Mouse (Mus musculus) testis, adult 2 months (tissue): ENCODE measurements at regions not wholly inside any gene's neighbourhood (a gene's known extent, or its start where the extent isn't known, plus 50 kb on each side); places are given as distances from the start of the nearest gene placed in this dataset.
"Not testable (repeated sequence)": the region's sequence is repeated elsewhere in the genome, so short reads cannot be mapped to it uniquely, and the experiment has no call there.

Experiments used
- H3K27ac ChIP-seq: fragments of 200-500 bp; 2 replicates; pipeline ENCODE4 v1.5.1; 2012; ENCODE audit warnings: low read depth, low read length; ENCODE audit not compliant: control insufficient read depth, insufficient read depth
- H3K27me3 ChIP-seq: fragments of 200-500 bp; 2 replicates; pipeline ENCODE4 v1.6.1; 2012; ENCODE audit warnings: mild to moderate bottlenecking, low read length, moderate library complexity; ENCODE audit not compliant: control insufficient read depth, insufficient read depth
- H3K36me3 ChIP-seq: fragments of 200-500 bp; 2 replicates; pipeline ENCODE4 v1.6.1; 2012; ENCODE audit warnings: mild to moderate bottlenecking, low read length; ENCODE audit not compliant: control insufficient read depth, insufficient read depth
- H3K4me1 ChIP-seq: fragments of 200-500 bp; 2 replicates; pipeline ENCODE4 v1.6.1; 2012; ENCODE audit warnings: low read length; ENCODE audit not compliant: control insufficient read depth, insufficient read depth
- H3K4me3 ChIP-seq: fragments of 200-500 bp; 2 replicates; pipeline ENCODE4 v1.5.1; 2012; ENCODE audit warnings: low read depth, mild to moderate bottlenecking, low read length, moderate library complexity, mixed read lengths; ENCODE audit not compliant: control insufficient read depth
- CTCF ChIP-seq: fragments of 200-500 bp; IDR thresholded peaks from 2 replicates; pipeline ENCODE4 v1.5.1; 2012; ENCODE audit warnings: low read depth, mild to moderate bottlenecking, inconsistent platforms, low read length, moderate library complexity; ENCODE audit not compliant: control insufficient read depth, insufficient read depth, insufficient replicate concordance
- POLR2A ChIP-seq: fragments of 200-500 bp; IDR thresholded peaks from 2 replicates; pipeline ENCODE4 v1.6.1; 2012; ENCODE audit warnings: low read depth, mild to moderate bottlenecking, inconsistent platforms, low read length, moderate library complexity; ENCODE audit not compliant: control insufficient read depth

DNA sequence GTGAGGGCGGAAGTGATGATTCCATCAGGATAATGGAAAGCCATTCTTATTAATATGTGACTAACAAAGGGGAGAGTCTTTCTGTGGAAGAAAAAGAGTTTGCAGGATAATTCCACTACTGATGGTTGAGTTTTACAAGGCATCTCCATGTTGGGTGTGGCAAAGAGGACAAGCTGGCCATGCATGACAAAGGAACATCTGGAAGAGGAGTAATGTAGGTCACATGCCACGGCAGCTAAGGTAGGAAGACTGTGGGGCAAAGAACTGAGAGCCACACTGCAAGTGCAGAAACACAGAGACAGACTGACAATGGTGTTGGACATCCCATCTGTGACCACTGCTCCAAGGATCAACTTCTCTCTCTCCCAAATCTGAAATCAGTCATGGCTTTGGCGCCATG lies 196.4 kb upstream of the Gdi2 start:
- H3K36me3 ChIP-seq, result no peaks in the 10 kb centered on the region
- H3K27ac ChIP-seq, result no peak overlapping the region
- no peak for TF ChIP-seq POLR2A
- TF ChIP-seq CTCF, result no peak
- H3K27me3 ChIP-seq, result no peaks in the 10 kb centered on the region
- no peaks in the 10 kb centered on the region for H3K4me1 ChIP-seq
- H3K4me3 ChIP-seq, result no peak overlapping the region

DNA sequence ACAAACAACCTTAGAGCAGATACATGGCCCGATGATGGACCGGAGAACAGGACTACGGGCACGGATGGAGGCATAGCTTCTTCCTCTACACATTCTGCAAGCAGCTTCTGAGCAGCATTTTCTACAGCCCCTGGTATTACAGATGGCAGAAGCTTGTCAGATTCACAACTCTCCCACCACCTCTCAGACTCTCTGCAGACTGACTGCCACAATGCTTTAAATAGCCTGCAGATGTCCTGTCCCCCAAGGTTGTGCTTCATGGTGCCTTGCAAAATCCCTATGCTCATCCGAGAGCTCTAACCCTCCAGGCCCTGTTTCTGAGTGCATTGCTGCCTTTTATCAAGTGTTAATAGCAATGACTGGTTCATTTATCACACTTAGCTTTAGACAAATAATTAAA lies 194.3 kb upstream of the Gdi2 start:
- Histone ChIP-seq H3K4me3 (no peak overlapping the region), H3K27ac (no peak overlapping the region), H3K36me3 (no peaks in the 10 kb centered on the region), H3K4me1 (no peaks in the 10 kb centered on the region), H3K27me3 (no peaks in the 10 kb centered on the region)
- TF ChIP-seq POLR2A, result no peak

DNA sequence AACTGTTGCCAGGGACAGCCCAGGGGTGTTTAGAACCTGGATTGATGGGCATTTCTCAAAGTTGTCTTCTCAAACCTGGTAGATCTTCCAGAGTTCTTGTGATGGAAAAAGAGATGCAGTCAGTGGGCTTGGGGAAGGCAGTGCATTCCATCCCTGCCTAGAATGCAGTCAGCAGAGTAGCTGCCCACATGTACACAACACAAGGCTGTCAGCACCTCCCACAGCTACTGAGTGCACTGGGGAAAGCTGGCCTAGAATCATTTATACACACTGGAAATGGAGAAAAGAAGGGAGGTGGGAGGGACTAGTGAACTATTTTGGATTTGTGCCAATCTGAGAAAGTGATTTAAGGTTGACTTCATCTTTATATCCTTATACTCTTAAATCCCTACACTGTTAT lies 183.0 kb upstream of the Gdi2 start:
- H3K27me3 ChIP-seq, H3K4me3 ChIP-seq, H3K4me1 ChIP-seq, H3K36me3 ChIP-seq, H3K27ac ChIP-seq: not testable (repeated sequence)

DNA sequence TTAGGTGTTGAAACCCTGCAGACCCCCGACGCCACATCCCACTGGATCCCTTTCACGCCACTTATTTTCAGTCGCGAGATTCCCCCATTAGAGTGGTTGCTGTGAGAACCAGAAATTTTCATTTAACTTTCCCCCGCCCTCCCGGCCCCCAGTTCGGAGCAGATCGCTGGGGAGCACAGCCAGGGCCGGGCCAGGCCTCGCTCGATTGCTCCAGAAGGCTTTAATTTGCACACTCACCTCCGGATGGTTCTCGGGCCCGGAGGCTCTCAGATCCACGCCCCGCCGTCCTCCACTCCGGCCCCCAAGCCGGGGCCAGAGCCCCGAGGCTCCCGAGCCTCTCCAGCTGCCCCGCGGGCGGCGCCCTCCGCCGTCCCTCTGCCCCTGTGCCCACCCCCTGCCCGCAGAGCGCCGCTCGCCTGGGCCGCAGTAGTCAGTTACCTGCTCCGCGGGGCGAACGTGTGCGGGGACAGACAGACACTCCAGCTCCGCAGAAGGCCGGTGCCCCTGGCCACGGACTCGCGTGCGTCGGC lies 179.7 kb upstream of the Gdi2 start:
- Histone ChIP-seq H3K27ac (no peak overlapping the region), H3K27me3 (no peaks in the 10 kb centered on the region), H3K4me1 (peaks cover 6% of the 10 kb centered on the region), H3K4me3 (no peak overlapping the region), H3K36me3 (no peaks in the 10 kb centered on the region)
- TF ChIP-seq CTCF, result no peak
- no peak for TF ChIP-seq POLR2A

DNA sequence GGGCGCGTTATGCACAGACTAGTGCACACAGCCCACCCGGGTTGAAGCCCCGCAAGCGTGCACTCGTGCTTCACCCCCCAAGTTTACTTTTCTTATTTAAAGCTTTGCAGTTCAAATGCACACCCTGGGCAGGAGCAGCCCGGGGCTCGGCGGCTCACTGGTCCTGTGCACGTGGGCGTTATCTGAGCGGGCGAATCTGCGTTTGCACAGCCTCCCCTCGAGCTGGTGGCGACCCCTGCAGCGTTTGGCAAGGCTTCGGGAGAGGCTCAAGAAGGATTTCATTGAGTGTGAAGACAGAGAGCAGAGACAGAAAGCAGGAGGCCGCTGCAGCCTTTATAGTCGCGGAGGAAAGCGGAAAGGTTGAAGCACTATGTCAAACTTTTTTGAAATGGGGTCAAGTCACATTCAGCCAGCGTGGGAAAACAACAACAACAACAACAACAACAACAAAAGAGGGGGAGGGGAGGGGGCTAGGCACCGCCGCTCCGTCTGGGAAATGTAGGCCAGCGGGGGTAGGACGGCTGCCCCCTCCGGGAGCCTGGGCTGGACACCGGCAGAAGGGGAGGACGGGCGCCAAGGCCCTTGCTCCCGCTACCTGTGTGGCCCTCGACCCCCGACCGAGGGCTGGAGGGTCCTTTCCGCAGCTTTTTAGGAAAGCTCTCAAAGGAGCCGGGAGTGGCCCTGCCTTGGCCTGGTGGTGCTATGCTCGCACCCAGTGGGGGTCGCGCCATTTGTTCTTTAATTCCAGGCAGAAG lies 178.7 kb upstream of the Gdi2 start:
- no peak overlapping the region; the same call in 1 of the 2 replicates for H3K4me3 ChIP-seq
- H3K27me3 ChIP-seq, result no peaks in the 10 kb centered on the region
- H3K27ac ChIP-seq, result no peak overlapping the region
- H3K36me3 ChIP-seq, result no peaks in the 10 kb centered on the region
- H3K4me1 ChIP-seq, result peaks cover 6% of the 10 kb centered on the region
- TF ChIP-seq CTCF, result no peak
- no peak for TF ChIP-seq POLR2A

DNA sequence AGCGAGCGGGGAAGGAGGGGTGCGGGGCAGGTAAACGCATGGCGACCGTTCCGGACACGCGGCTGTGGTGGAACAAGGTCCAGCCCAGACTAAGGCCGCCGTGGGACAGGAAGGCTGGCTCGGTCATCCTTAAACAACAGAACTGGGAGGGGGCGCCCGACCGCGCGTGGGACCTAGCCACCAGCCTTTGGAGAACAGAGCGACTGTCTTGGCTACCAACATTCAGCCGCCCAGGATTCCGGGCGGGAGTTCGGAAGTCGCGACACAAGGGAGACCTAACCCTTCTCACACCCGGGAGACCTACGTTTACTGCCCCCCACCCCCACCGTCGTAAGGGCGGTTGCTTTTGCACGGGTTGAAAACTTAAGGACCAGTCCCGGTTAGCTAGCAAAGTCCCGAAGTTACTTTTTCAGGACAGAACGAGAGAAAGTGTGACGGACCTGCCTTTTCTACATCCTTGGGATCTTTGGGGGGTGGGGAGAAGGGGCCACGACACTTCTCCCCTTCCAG lies 178.1 kb upstream of the Gdi2 start:
- H3K4me3 ChIP-seq, H3K27me3 ChIP-seq, H3K4me1 ChIP-seq, H3K36me3 ChIP-seq, H3K27ac ChIP-seq: not testable (repeated sequence)

DNA sequence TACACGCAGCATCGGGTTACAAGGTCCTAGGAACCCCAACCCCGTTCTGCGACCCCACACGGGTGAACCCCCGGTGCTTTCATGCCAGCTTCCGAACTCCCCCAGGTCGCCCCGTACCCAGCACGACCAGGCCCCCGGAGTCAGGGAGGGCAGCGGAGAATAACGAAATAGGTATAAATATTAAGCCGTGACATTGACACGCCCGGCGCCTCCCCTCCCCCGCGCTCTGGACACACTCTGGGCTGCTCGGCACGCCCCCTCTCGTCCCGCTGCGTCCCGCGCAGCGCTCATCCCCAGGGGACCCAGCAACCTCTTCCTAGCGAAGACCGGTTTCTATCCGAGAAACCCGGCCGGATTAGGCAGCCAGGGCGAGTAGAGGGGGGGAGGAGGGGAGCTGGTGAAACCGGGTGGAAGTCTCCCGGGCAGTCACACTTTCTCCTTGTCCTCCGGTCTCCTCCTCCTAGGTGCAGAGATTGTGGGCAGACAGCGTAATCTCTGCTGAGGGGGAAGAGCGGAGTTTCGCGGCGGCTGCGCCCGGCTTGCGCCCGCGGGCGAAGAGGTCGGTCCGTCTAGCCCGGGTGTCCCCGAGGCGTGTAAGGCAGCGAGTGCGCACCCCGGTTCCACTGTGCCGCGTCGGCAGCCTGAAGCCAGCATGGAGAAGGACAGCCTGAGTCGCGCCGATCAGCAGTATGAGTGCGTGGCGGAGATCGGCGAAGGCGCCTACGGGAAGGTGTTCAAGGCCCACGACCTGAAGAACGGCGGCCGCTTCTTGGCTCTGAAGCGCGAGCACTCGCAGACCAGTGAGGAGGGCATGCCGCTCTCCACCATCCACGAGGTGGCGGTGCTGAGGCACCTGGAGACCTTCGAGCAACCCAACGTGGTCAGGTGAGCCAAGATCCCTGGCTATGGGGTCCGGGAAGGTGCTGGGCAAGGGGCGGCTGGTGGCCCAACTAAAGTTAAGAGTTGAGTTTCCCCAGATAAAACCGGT lies 177.1 kb upstream of the Gdi2 start:
- Histone ChIP-seq H3K27ac (no peak overlapping the region), H3K36me3 (no peaks in the 10 kb centered on the region), H3K4me3 (peak overlapping the region; percentile 35), H3K4me1 (peaks cover 6% of the 10 kb centered on the region), H3K27me3 (no peaks in the 10 kb centered on the region)
- TF ChIP-seq CTCF, result peak; percentile 34; the same call in 1 of the 2 replicates
- no peak for TF ChIP-seq POLR2A
